Mouse (Mus musculus) neural tube, embryonic 14.5 days (tissue): ENCODE measurements around the gene Mbd4. TPM values are rescaled to one million over a fixed set of nuclear protein-coding genes. Genes with fewer than 3 reads are reported as not detected.

ENCODE experiments used
- ATAC-seq: fragments of 200-750 bp; cut with Nextera tagmentation; 2 replicates; pipeline ENCODE4 v1.8.0; 2017; ENCODE audit warnings: low read depth, mild to moderate bottlenecking, moderate TSS enrichment, moderate library complexity
- H3K27ac ChIP-seq: fragments of 300-500 bp; sonication (generic); 2 replicates; pipeline ENCODE4 v1.5.1; 2014; ENCODE audit warnings: low read depth, mild to moderate bottlenecking, control low read depth, low read length, moderate library complexity, mixed read lengths
- H3K27me3 ChIP-seq: fragments of 300-500 bp; sonication (generic); 2 replicates; pipeline ENCODE4 v1.6.1; 2014; ENCODE audit warnings: low read length; ENCODE audit not compliant: control insufficient read depth, insufficient read depth
- H3K36me3 ChIP-seq: fragments of 300-500 bp; sonication (generic); 2 replicates; pipeline ENCODE4 v1.6.1; 2014; ENCODE audit warnings: low read length, mixed read lengths; ENCODE audit not compliant: control insufficient read depth, insufficient read depth
- H3K4me1 ChIP-seq: fragments of 300-500 bp; sonication (generic); 2 replicates; pipeline ENCODE4 v1.6.1; 2014; ENCODE audit warnings: low read length; ENCODE audit not compliant: control insufficient read depth, insufficient read depth
- H3K4me2 ChIP-seq: fragments of 300-500 bp; sonication (generic); 2 replicates; pipeline ENCODE4 v1.6.1; 2014; ENCODE audit warnings: mild to moderate bottlenecking, low read depth, low read length, control low read depth
- H3K4me3 ChIP-seq: fragments of 300-500 bp; sonication (generic); 2 replicates; pipeline ENCODE4 v1.5.1; 2014; ENCODE audit warnings: low read depth, low read length, control low read depth, mixed read lengths
- H3K9ac ChIP-seq: fragments of 300-500 bp; sonication (generic); replicated peaks from 2 replicates; pipeline ENCODE4 v1.6.1; 2014; ENCODE audit warnings: low read depth, mild to moderate bottlenecking, control low read depth, low read length, mixed read lengths
- H3K9me3 ChIP-seq: fragments of 300-500 bp; sonication (generic); 2 replicates; pipeline ENCODE4 v1.6.1; 2016; ENCODE audit warnings: low read length; ENCODE audit not compliant: control insufficient read depth
- WGBS: fragments of 180-500 bp; shearing (Covaris S2); extraction: QIAGEN DNeasy Blood & Tissue Kit; methylation state at CpG from one replicate; pipeline ENCODE4 v1.1.7; 2014; 5-methylcytosine and 5-hydroxymethylcytosine counted together
- polyA plus RNA-seq: library from polyadenylated mRNA; unstranded; fragments of >200 nt; fragmentation: Nextera tagmentation; extraction: Ambion mirVana; gene quantifications from 2 replicates; pipeline ENCODE4 v1.2.1, GENCODE M21; 2014

The Mbd4 gene
- polyA plus RNA-seq, 1 experiment from 2014 or later: 8.4 TPM

DNA sequence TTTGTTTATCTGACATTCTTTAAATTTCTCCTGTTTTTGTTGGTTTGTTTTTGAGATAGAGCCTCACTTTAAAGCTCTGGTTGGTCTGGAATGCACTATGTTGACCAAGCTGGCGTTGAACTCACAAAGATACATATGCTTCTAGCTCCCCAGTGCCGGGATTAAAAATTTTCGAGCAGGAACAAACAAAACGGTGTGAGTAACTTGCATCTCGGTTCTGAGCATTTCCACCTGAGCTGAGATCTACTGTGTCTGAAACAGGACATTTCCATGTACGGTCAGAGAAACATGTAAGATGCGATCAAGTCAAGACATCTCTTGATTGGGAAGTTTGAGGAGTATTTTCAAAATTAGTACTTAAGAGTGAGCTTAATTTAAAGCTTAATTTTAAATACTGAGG is 814 bp upstream of the Mbd4 start:
- Histone ChIP-seq H3K4me3 (peak overlapping the region; percentile 43), H3K27me3 (no peaks in the 10 kb centered on the region), H3K9me3 (no peaks in the 10 kb centered on the region), H3K36me3 (no peaks in the 10 kb centered on the region), H3K4me2 (peak overlapping the region; percentile 75), H3K4me1 (peaks cover 7% of the 10 kb centered on the region; the same call in 1 of the 2 replicates), H3K27ac (peak overlapping the region; percentile 60), H3K9ac (peak overlapping the region; percentile 46)
- 49% methylated on average over 7 of the region's 7 CpGs for WGBS
- no peak for ATAC-seq

DNA sequence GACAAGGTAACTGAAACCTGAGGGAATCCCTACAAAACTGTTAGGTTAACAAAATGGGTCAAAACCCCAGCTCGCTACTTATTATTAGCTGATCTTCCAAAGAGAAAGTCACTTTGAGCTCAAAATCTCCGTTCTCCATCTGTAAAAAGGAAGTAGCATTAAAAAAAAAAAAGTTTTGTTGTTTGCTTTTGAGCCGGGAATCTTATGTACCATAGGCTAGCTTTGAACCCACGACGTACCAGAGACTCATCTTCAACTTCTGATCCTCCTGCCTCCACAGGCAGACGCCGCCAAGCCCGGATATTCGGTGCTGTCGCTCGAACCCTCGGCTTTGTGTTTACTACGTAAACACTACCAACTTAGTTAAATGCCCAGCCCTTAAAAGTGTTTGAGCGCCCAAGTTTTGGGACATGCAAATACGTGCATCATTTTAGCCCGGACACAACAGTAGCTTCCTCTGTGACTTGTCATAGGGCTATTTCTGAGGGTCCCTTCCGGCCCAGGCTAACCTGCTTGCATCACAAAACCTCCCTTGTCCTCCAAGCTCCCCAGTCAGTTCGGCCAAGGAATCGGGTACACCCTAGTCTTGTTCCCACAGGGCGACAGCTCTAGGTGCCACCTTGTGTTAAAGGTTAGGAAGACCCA is 603 bp downstream of the Mbd4 start:
- 6% methylated on average over 20 of the region's 20 CpGs for WGBS
- H3K9ac ChIP-seq: peak overlapping the region; percentile 61
- peak overlapping the region; percentile 64 for H3K27ac ChIP-seq
- no peaks in the 10 kb centered on the region for H3K27me3 ChIP-seq
- H3K4me3 ChIP-seq: peak overlapping the region; percentile 43
- no peaks in the 10 kb centered on the region for H3K9me3 ChIP-seq
- peak overlapping the region; percentile 75 for H3K4me2 ChIP-seq
- H3K4me1 ChIP-seq: peaks cover 7% of the 10 kb centered on the region; the same call in 1 of the 2 replicates
- H3K36me3 ChIP-seq: no peaks in the 10 kb centered on the region
- no peak for ATAC-seq

GRCm38 (mm10) chr6:115848598-115849304 is 4.4 kb downstream of the Mbd4 start:
- Histone ChIP-seq H3K9ac (no peak overlapping the region), H3K27ac (no peak overlapping the region), H3K9me3 (no peaks in the 10 kb centered on the region), H3K27me3 (no peaks in the 10 kb centered on the region), H3K4me2 (no peak overlapping the region), H3K4me1 (peaks cover 7% of the 10 kb centered on the region; the same call in 1 of the 2 replicates), H3K4me3 (no peak overlapping the region), H3K36me3 (0 out of 2 replicates have a peak, but pooled peaks cover 3% of the 10 kb centered on the region)
- WGBS: 96% methylated on average over 10 of the region's 10 CpGs
- ATAC-seq: no peak

GRCm38 (mm10) chr6:115846640-115847411 is 6.3 kb downstream of the Mbd4 start:
- H3K9me3 ChIP-seq: no peaks in the 10 kb centered on the region
- no peaks in the 10 kb centered on the region for H3K27me3 ChIP-seq
- H3K4me2 ChIP-seq: no peak overlapping the region
- WGBS: 52% methylated on average over 6 of the region's 8 CpGs
- no peak overlapping the region for H3K9ac ChIP-seq
- no peak overlapping the region for H3K27ac ChIP-seq
- peak; percentile 49; the same call in 1 of the 2 replicates for ATAC-seq
- H3K4me1 ChIP-seq: no peaks in the 10 kb centered on the region
- 0 out of 2 replicates have a peak, but pooled peaks cover 5% of the 10 kb centered on the region for H3K36me3 ChIP-seq
- no peak overlapping the region for H3K4me3 ChIP-seq

- H3K9me3 ChIP-seq: no peaks in the 10 kb centered on the region
- 0 out of 2 replicates have a peak, but pooled peaks cover 5% of the 10 kb centered on the region for H3K36me3 ChIP-seq
- H3K9ac ChIP-seq: no peak overlapping the region
- no peak overlapping the region for H3K4me3 ChIP-seq
- H3K27me3 ChIP-seq: no peaks in the 10 kb centered on the region
- H3K4me2 ChIP-seq: no peak overlapping the region
- no peaks in the 10 kb centered on the region for H3K4me1 ChIP-seq
- 93% methylated on average over 4 of the region's 4 CpGs for WGBS
- no peak overlapping the region for H3K27ac ChIP-seq
- no peak for ATAC-seq
Measured at GRCm38 (mm10) chr6:115845006-115845405, 8.2 kb downstream of the Mbd4 start.

GRCm38 (mm10) chr6:115838745-115839144 is 14.4 kb downstream of the Mbd4 start:
- Histone ChIP-seq H3K4me1 (no peaks in the 10 kb centered on the region), H3K9ac (no peak overlapping the region), H3K4me2 (peak overlapping the region; percentile 51), H3K9me3 (no peaks in the 10 kb centered on the region), H3K4me3 (no peak overlapping the region; the same call in 1 of the 2 replicates), H3K36me3 (0 out of 2 replicates have a peak, but pooled peaks cover 1% of the 10 kb centered on the region), H3K27me3 (no peaks in the 10 kb centered on the region), H3K27ac (no peak overlapping the region)
- ATAC-seq: peak; percentile 52; the same call in 1 of the 2 replicates
- WGBS: 83% methylated on average over 5 of the region's 5 CpGs

- peak within 1 kb of the TSS; percentile 51 for H3K4me2 ChIP-seq
- no peaks in the 10 kb centered on the region for H3K36me3 ChIP-seq
- H3K27ac ChIP-seq: no peak within 1 kb of the TSS
- no peaks in the 10 kb centered on the region for H3K4me1 ChIP-seq
- H3K9me3 ChIP-seq: no peaks in the 10 kb centered on the region
- peak within 1 kb of the TSS; percentile 22 for H3K4me3 ChIP-seq
- no peak within 1 kb of the TSS for H3K9ac ChIP-seq
- peak; percentile 97 for ATAC-seq
- no peaks in the 10 kb centered on the region for H3K27me3 ChIP-seq
- WGBS: 3% methylated on average over 19 of the region's 19 CpGs
Measured at GRCm38 (mm10) chr6:115838161-115838597, 15.0 kb downstream of the Mbd4 start, which contains the start of gene Efcab12. TSS of gene Efcab12 (minus strand) at chr6:115838412.

- Histone ChIP-seq H3K4me3 (no peak overlapping the region), H3K27ac (no peak overlapping the region), H3K9me3 (no peaks in the 10 kb centered on the region), H3K4me2 (no peak overlapping the region), H3K36me3 (no peaks in the 10 kb centered on the region), H3K4me1 (no peaks in the 10 kb centered on the region), H3K9ac (no peak overlapping the region), H3K27me3 (no peaks in the 10 kb centered on the region)
- no peak for ATAC-seq
Measured at GRCm38 (mm10) chr6:115833861-115834260, 19.3 kb downstream of the Mbd4 start.
